Mouse (Mus musculus): ENCODE results near the gene Phb. TPM values are rescaled to one million over a fixed set of nuclear protein-coding genes. Genes with fewer than 3 reads are reported as not detected.

Gene Phb
- polyA plus RNA-seq, 1 experiment from 2014 or later, result 324 TPM

Other genes with a start within 250 kb of the Phb start
- 0.32 and 0.37 TPM in 2 replicates for gene Nxph3, start 152.4 kb upstream of the Phb start, polyA plus RNA-seq (2015; fragmentation: Nextera tagmentation; extraction: Ambion mirVana)
- gene Ngfr, start 79.2 kb upstream of the Phb start, polyA plus RNA-seq (2015; fragmentation: Nextera tagmentation; extraction: Ambion mirVana), result 15.5 and 15.8 TPM in 2 replicates
- gene Zfp652, start 45.7 kb downstream of the Phb start, polyA plus RNA-seq (2015; fragmentation: Nextera tagmentation; extraction: Ambion mirVana), result 14.7 and 16.8 TPM in 2 replicates
- 0.78 and 0.92 TPM in 2 replicates for gene B130006D01Rik, start 56.6 kb downstream of the Phb start, polyA plus RNA-seq (2015; fragmentation: Nextera tagmentation; extraction: Ambion mirVana)
- gene Phospho1, start 157.5 kb downstream of the Phb start, polyA plus RNA-seq (2015; fragmentation: Nextera tagmentation; extraction: Ambion mirVana), result 0.43 and 0.51 TPM in 2 replicates
- 17.3 and 17.4 TPM in 2 replicates for gene Gngt2, start 170.3 kb downstream of the Phb start, polyA plus RNA-seq (2015; fragmentation: Nextera tagmentation; extraction: Ambion mirVana)
- 8.7 and 10.3 TPM in 2 replicates for gene Abi3, start 175.5 kb downstream of the Phb start, polyA plus RNA-seq (2015; fragmentation: Nextera tagmentation; extraction: Ambion mirVana)
- gene B4galnt2, start 247.9 kb downstream of the Phb start, polyA plus RNA-seq (2015; fragmentation: Nextera tagmentation; extraction: Ambion mirVana), result 41.8 and 44.3 TPM in 2 replicates

Measured in intestine, embryonic 16.5 days (tissue).